Mouse (Mus musculus) heart, embryonic 14.5 days (tissue): Measurements from ENCODE around the gene A630095E13Rik. TPM values are rescaled to one million over a fixed set of nuclear protein-coding genes. Genes with fewer than 3 reads are reported as not detected.
"Not testable (repeated sequence)": the region's sequence is repeated elsewhere in the genome, so short reads cannot be mapped to it uniquely, and the experiment has no call there.

Experiments used
- ATAC-seq: fragments of 200-750 bp; cut with Nextera tagmentation; 2 replicates; pipeline ENCODE4 v1.8.0; 2017; ENCODE audit warnings: low read depth, moderate TSS enrichment; ENCODE audit not compliant: insufficient number of reproducible peaks, insufficient read depth, low FRiP score
- H3K27ac ChIP-seq, 2 experiments: fragments of 200-500 bp in 1 of 2; fragments of 300-500 bp in 1 of 2; sonication (generic) in 1 of 2; replicated peaks in 1 of 2; 2 replicates each; pipeline ENCODE4 v1.5.1; 2012 to 2014; ENCODE audit warnings: low read depth in 2 of 2, low read length in 2 of 2, control low read depth in 1 of 2, mild to moderate bottlenecking in 1 of 2, mixed read lengths in 1 of 2; ENCODE audit not compliant: control insufficient read depth in 1 of 2, insufficient read depth in 1 of 2
- H3K27me3 ChIP-seq: fragments of 300-500 bp; sonication (generic); 2 replicates; pipeline ENCODE4 v1.6.1; 2014; ENCODE audit warnings: mild to moderate bottlenecking, low read length, control low read depth; ENCODE audit not compliant: control insufficient read depth, insufficient read depth
- H3K36me3 ChIP-seq: fragments of 300-500 bp; sonication (generic); 2 replicates; pipeline ENCODE4 v1.6.1; 2014; ENCODE audit warnings: mild to moderate bottlenecking, control low read depth, low read length, mixed read lengths; ENCODE audit not compliant: control insufficient read depth, insufficient read depth
- H3K4me1 ChIP-seq, 2 experiments: fragments of 200-500 bp in 1 of 2; fragments of 300-500 bp in 1 of 2; sonication (generic) in 1 of 2; 2 replicates each; pipeline ENCODE4 v1.6.1; 2012 to 2014; ENCODE audit warnings: low read length in 2 of 2, control low read depth in 1 of 2, mixed read lengths in 1 of 2; ENCODE audit not compliant: control insufficient read depth in 2 of 2, insufficient read depth in 2 of 2
- H3K4me2 ChIP-seq: fragments of 300-500 bp; sonication (generic); 2 replicates; pipeline ENCODE4 v1.6.1; 2014; ENCODE audit warnings: mild to moderate bottlenecking, low read length
- H3K4me3 ChIP-seq, 2 experiments: fragments of 200-500 bp in 1 of 2; fragments of 300-500 bp in 1 of 2; sonication (generic) in 1 of 2; 2 replicates each; pipeline ENCODE4 v1.5.1; 2012 to 2014; ENCODE audit warnings: low read length in 2 of 2, mild to moderate bottlenecking in 2 of 2, control low read depth in 1 of 2, low read depth in 1 of 2, moderate library complexity in 1 of 2; ENCODE audit not compliant: control insufficient read depth in 1 of 2, insufficient read depth in 1 of 2
- H3K9ac ChIP-seq: fragments of 300-500 bp; sonication (generic); 2 replicates; pipeline ENCODE4 v1.6.1; 2014; ENCODE audit warnings: mild to moderate bottlenecking, low read length
- H3K9me3 ChIP-seq: fragments of 300-500 bp; sonication (generic); 2 replicates; pipeline ENCODE4 v1.6.1; 2016; ENCODE audit warnings: low read length, control low read depth; ENCODE audit not compliant: control insufficient read depth
- WGBS: fragments of 180-500 bp; shearing (Covaris S2); extraction: QIAGEN DNeasy Blood & Tissue Kit; methylation state at CpG from one replicate; pipeline ENCODE4 v1.1.7; 2014; 5-methylcytosine and 5-hydroxymethylcytosine counted together
- polyA plus RNA-seq: library from polyadenylated mRNA; unstranded; fragments of >200 nt; fragmentation: Nextera tagmentation; extraction: Ambion mirVana; gene quantifications from 2 replicates; pipeline ENCODE4 v1.2.1, GENCODE M21; 2014

Gene A630095E13Rik
- polyA plus RNA-seq: not detected in 2 replicates

- not testable (repeated sequence) for H3K4me1 ChIP-seq, H3K27ac ChIP-seq, H3K36me3 ChIP-seq, H3K9me3 ChIP-seq, H3K4me2 ChIP-seq, H3K4me3 ChIP-seq, H3K9ac ChIP-seq, ATAC-seq, H3K27me3 ChIP-seq
- 47% methylated on average over 3 of the region's 3 CpGs for WGBS
Observed at GRCm38 (mm10) chr9:36643276-36643675, at the start of gene A630095E13Rik. A630095E13Rik (minus strand) TSS chr9:36643376.

- ATAC-seq: no peak
- no peak within 1 kb of the TSS for H3K27ac ChIP-seq
Observed at GRCm38 (mm10) chr9:36692920-36693319, 49.7 kb upstream of the A630095E13Rik start, which contains the start of gene Acrv1. Acrv1 (plus strand) TSS chr9:36693220.

DNA sequence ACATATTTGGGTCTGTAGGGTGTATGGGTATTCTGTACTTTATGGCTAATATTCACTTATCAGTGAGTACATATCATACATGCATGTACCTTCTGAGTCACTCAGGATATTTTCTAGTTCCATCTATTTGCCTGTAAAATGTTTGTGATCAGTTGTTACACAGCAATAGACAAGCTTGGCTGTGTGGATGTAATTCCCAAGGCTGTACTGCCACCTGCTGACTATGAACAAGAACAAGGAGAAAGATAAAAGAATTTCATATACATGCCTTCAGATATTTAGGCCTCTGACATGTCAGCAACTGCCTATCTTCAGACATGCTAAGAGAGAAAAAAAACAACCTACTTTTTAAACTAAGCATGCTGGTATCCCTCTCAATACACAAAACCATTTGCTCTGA lies 44.2 kb upstream of the A630095E13Rik start:
- Histone ChIP-seq H3K4me3 (no peak overlapping the region), H3K27me3 (no peaks in the 10 kb centered on the region), H3K4me2 (no peak overlapping the region), H3K4me1 (no peaks in the 10 kb centered on the region), H3K9me3 (no peaks in the 10 kb centered on the region), H3K9ac (no peak overlapping the region), H3K36me3 (no peaks in the 10 kb centered on the region), H3K27ac (no peak overlapping the region)
- ATAC-seq: no peak

More at GRCm38 (mm10) chr9:36692920-36693319, 49.7 kb upstream of the A630095E13Rik start, which contains the start of gene Acrv1:
- Histone ChIP-seq H3K9ac (no peak within 1 kb of the TSS), H3K4me3 (no peak within 1 kb of the TSS), H3K4me1 (no peaks in the 10 kb centered on the region), H3K27me3 (no peaks in the 10 kb centered on the region), H3K36me3 (no peaks in the 10 kb centered on the region), H3K4me2 (no peak within 1 kb of the TSS), H3K9me3 (no peaks in the 10 kb centered on the region)
- 59% methylated on average over 1 of the region's 1 CpGs for WGBS

DNA sequence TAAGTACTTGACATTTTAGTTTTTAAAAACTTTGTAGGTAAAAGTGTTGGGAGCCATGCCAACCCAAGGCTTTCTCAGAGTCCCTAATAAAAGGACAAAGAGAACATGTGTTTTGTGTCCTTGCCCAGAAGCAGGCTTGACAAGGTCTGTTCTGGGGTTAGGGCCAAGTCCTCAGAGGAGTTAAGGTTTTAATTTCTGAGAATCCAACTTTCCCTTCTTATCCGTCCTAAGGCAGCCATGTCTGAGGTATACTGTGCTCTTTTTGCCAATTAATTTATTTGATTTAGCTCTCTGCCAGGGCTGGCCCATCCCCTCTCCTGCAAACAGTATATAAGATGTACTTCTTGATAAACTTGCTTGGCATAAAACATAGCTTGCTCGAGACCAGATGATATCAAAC lies 38.2 kb upstream of the A630095E13Rik start:
- 65% methylated on average over 2 of the region's 2 CpGs for WGBS
- no peak overlapping the region for H3K27ac ChIP-seq
- H3K4me1 ChIP-seq: no peaks in the 10 kb centered on the region
- H3K9ac ChIP-seq: no peak overlapping the region
- H3K9me3 ChIP-seq: no peaks in the 10 kb centered on the region
- no peaks in the 10 kb centered on the region for H3K27me3 ChIP-seq
- H3K4me3 ChIP-seq: no peak overlapping the region
- no peaks in the 10 kb centered on the region for H3K36me3 ChIP-seq
- no peak overlapping the region for H3K4me2 ChIP-seq
- ATAC-seq: no peak

Other genes with a start within 250 kb of the A630095E13Rik start
- not detected in 2 replicates for gene Gm7257, start 211.5 kb downstream of the A630095E13Rik start, polyA plus RNA-seq
- not detected in 2 replicates for gene Gm9513, start 167.7 kb downstream of the A630095E13Rik start, polyA plus RNA-seq
- gene Gm5615, start 101.4 kb downstream of the A630095E13Rik start, polyA plus RNA-seq: not detected in 2 replicates
- not detected in 2 replicates for gene Gm17689, start 60.7 kb downstream of the A630095E13Rik start, polyA plus RNA-seq
- not detected in 2 replicates for gene Acrv1, start 49.8 kb upstream of the A630095E13Rik start, polyA plus RNA-seq
- gene Chek1, start 83.7 kb upstream of the A630095E13Rik start, polyA plus RNA-seq: 20.1 and 20.3 TPM in 2 replicates
- 116 and 130 TPM in 2 replicates for gene Stt3a, start 124.3 kb upstream of the A630095E13Rik start, polyA plus RNA-seq
- gene Ei24, start 154.0 kb upstream of the A630095E13Rik start, polyA plus RNA-seq: 39.5 and 39.7 TPM in 2 replicates
- gene Fez1, start 178.5 kb upstream of the A630095E13Rik start, polyA plus RNA-seq: 0.90 and 2.0 TPM in 2 replicates